Mouse (Mus musculus) heart, adult 8-10 months (tissue): ENCODE data around the gene Fbxo11. TPM values are rescaled to one million over a fixed set of nuclear protein-coding genes. Genes with fewer than 3 reads are reported as not detected.
"Not testable (repeated sequence)": the region's sequence is repeated elsewhere in the genome, so short reads cannot be mapped to it uniquely, and the experiment has no call there.

Source experiments
- DNase-seq: peaks from one replicate; pipeline ENCODE4 v3.0.0; 2022; ENCODE audit warnings: low spot score
- total RNA-seq, 4 experiments: library from RNA; stranded (reverse); gene quantifications; 2 replicates each; pipeline ENCODE4 v1.2.4; 2022

The Fbxo11 gene
- total RNA-seq, 4 experiments from 2014 or later: 31.1 to 37.0 (median 35.5) TPM

DNA sequence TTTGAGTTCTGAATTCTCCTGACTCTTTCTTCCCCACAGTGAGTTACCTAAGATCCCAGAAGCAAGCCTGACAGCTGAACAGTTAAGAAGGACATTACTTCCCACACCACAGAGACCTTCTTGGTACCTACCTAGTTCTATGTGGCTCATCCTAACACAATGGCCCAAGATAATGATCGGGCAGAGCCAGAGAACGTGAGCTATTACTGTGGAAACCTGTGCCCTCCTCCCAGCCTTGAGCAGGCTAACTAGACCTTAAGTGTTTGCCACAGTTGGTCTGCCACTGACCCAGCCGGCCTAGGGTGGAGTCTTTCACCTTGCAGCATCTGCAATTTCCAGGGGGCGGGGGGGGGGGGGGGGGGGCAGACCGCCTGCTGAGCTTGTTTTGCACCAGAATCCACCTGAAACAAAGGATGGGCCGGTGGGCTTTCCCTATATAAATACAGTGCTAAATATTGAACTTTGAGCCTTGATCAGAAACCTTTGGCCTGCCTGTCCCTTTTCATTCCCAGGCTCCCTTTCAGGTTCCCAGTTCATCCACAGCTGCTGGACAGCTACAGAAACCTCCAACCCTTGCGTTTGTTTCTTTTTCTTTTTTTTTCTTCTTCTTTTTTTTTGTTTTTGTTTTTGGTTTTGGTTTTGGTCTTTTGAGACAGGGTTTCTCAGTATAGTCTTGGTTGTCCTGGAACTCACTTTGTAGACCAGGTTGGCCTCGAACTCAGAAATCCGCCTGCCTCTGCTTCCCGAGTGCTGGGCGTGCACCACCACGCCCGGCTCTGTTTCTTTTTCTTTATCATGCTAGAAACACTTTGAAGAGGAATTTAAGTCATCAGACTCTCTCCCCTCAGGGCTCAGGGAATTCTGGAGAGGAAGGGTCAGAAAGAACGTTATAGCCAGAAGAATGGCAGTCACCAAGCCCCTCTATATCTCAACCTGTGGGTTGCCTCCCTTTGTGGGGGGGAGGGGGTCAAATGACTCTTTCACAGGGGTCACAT lies 101.7 kb downstream of the Fbxo11 start:
- no peak for DNase-seq

DNA sequence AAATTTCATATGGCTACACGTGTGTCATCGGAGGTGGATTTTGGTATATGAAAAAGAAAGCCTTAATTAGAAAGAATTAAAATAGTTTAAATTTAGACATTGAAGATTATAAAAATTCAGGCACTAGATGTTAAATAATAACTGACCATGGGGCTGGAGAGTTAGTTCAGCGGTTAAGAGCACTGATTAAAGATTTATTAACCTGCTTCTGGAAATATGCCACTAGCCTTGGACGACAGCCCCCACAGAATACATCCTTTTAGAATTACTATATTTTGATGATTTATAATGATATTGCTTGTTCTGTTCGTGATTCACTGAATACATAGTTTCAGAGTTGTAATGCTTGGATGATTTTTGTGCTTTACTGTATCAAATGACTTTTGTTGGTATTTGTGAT lies 105.2 kb downstream of the Fbxo11 start:
- not testable (repeated sequence) for DNase-seq

DNA sequence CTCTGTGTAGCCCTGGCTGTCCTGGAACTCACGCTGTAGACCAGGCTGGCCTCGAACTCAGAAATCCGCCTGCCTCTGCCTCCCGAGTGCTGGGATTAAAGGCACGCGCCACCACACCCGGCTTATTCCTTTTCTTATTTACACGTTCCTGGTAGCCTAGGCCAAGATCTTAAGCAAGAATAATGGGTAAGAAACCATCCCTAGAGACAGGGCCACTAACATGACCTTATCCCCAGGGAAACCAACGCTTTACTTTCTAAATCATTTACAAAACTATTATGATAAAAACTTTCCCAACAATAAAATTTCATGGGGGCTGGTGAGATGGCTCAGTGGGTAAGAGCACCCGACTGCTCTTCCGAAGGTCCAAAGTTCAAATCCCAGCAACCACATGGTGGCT lies 105.7 kb downstream of the Fbxo11 start:
- DNase-seq: not testable (repeated sequence)

DNA sequence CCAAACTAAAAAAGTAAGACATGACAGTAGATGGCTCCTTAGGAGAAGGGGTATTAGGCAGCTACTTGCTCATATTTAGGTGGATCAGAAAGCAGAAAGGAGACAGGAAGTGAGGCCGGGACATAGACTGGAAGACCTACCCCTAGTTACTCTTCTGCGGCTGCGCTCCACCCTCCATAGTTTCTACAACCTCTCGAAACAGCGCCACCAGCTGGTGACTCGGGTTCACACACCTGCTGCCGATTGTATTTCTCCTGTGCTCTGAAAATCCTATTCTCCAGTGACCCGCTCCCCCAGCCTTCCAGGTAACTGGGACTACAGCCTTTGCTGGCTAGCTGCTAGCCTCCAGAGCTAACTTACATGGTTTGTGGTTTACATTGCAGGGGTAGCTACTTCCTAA lies 106.8 kb downstream of the Fbxo11 start:
- DNase-seq: no peak

DNA sequence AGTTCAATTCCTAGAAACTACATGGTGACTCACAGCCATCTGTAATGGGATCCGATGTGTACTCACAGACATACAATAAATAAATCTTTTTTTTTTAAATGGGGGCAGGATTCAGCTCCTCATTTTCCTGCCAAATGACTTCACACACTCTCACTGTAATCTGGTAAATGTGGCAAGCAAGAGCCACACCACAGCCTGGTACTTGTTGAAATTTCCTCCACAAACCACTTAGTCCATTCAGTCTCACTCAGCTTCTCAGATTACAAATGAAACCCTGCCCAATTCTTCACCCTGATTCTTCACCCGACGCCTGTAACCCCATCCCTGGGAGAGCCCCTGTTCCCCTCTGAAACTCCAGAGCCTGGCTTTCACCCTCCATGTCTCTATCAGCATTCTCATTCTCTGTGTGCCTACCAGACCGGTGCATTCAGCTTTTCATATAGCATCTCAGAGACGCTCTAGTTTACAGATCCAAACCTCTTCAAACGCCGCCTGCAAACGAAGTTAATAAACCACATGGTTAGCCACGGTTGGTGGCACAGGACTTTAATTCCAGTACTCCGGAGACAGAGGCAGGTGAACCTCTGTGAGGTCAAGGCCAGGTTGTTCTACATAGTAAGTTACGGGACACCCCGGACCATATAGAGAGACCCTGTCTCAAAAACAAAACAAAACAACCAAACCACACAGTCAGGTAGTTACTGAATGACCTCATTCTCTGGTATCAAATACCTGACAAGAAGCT lies 107.8 kb downstream of the Fbxo11 start:
- no peak for DNase-seq

DNA sequence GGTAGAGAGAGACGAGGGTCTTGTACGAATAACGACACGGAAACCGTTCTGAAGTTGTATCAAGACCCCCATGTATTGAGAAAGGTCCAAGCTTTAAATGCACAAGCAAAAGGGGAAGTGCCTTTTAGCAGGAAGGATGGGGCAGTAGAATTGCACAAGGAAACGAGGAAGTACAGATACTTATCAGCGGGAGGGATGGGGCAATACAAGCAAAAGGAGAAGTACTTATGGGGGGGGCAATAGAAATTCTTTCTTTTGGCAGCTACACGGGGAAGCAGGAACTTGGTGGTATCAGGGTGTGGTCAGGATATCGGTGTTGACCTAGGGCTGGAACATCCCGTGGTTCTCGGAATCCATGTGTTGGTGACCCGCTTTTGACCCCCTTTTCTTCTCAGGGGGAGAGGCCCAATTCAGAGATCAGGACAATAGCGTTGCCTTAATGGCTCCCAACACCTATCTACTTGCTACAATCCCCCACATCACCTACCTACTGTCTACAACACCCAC lies 110.4 kb downstream of the Fbxo11 start:
- DNase-seq: not testable (repeated sequence)

DNA sequence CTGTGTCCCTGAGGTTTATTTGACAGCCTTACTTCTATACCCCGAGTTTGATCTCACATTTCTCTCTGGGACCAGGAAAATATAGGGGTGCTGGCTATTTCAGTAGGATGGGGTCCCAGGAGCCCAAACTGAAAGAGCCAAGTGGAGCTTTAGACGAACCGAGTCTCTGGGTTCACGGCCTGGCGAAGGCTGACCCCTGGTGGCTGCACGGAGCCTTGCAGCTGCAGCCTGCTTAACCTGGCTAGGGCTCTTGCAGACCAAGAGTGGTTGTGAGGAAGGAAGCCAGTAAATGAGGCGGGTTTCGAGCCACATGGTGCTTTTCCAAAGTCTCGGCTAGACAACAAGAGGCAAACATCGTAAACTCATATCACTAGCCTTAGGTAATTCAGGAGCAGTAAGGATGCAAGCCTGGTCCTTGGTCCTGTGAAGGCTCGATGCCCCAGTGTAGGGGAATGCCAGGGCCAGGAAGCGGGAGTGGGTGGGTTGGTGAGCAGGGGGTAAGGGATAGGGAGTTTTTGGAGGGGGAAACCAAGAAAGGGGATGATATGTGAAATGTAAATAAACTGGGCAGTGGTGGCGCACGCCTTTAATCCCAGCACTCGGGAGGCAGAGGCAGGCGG lies 116.0 kb downstream of the Fbxo11 start:
- peak; percentile 65 for DNase-seq

Other genes with a start within 250 kb of the Fbxo11 start
- not detected for gene Rpl36-ps4, start 144.3 kb downstream of the Fbxo11 start, total RNA-seq
- gene Msh6, start 90.2 kb downstream of the Fbxo11 start, total RNA-seq: 10 to 100 TPM in 2 of 4 experiments, 1 to 10 TPM in 2; 6.8 to 11.8 (median 9.8) TPM